Mouse (Mus musculus) myocyte (in vitro differentiated cells): Measurements from ENCODE around the gene Midn. TPM values are rescaled to one million over a fixed set of nuclear protein-coding genes. Genes with fewer than 3 reads are reported as not detected.
A peak's percentile ranks its signal among the peaks of the same experiment; 100 is the strongest.

Experiments
- H3K27me3 ChIP-seq: one replicate; pipeline ENCODE4 v1.6.1; 2011; ENCODE audit not compliant: control insufficient read depth, insufficient read depth, insufficient read length
- H3K36me3 ChIP-seq: one replicate; pipeline ENCODE4 v1.6.1; 2011; ENCODE audit not compliant: control insufficient read depth, insufficient read depth
- H3K4me2 ChIP-seq: one replicate; pipeline ENCODE4 v1.6.1; 2011; ENCODE audit warnings: low read depth, control low read depth
- H3K4me3 ChIP-seq: one replicate; pipeline ENCODE4 v1.5.1; 2011; ENCODE audit warnings: mild to moderate bottlenecking, control low read depth, moderate library complexity
- H3K79me2 ChIP-seq: one replicate; pipeline ENCODE4 v1.6.1; 2011; ENCODE audit not compliant: control insufficient read depth, insufficient read depth
- H3ac ChIP-seq: one replicate; pipeline ENCODE4 v1.6.1; 2011; ENCODE audit not compliant: control insufficient read depth, insufficient read length
- CEBPB ChIP-seq: IDR thresholded peaks from 2 replicates; pipeline ENCODE4 v1.6.1; 2011; ENCODE audit warnings: mild to moderate bottlenecking, moderate library complexity; ENCODE audit not compliant: poor library complexity, insufficient read depth, severe bottlenecking
- E2F4 ChIP-seq: IDR thresholded peaks from one replicate; pipeline ENCODE4 v1.6.1; 2011; ENCODE audit warnings: mild to moderate bottlenecking, control low read depth, moderate library complexity; ENCODE audit not compliant: insufficient read depth
- MAX ChIP-seq: IDR thresholded peaks from one replicate; pipeline ENCODE4 v1.6.1; 2011; ENCODE audit warnings: low read depth, mild to moderate bottlenecking, control low read depth
- MYOD1 ChIP-seq, 3 experiments: IDR thresholded peaks; one replicate each; pipeline ENCODE4 v1.6.1; 2011; ENCODE audit warnings: control low read depth in 2 of 3, low read depth in 2 of 3, mild to moderate bottlenecking in 2 of 3, moderate library complexity in 1 of 3; ENCODE audit not compliant: insufficient read length in 2 of 3, control insufficient read depth in 1 of 3
- MYOG ChIP-seq, 3 experiments: IDR thresholded peaks; one replicate each; pipeline ENCODE4 v1.6.1; 2011; ENCODE audit warnings: control low read depth in 2 of 3, low read depth in 2 of 3, mild to moderate bottlenecking in 2 of 3; ENCODE audit not compliant: insufficient read length in 2 of 3, control insufficient read depth in 1 of 3, insufficient read depth in 1 of 3
- POLR2A ChIP-seq: IDR thresholded peaks from one replicate; pipeline ENCODE4 v1.6.1; 2011; ENCODE audit warnings: low read depth, mild to moderate bottlenecking, control low read depth, moderate library complexity; ENCODE audit not compliant: insufficient read length
- POLR2AphosphoS2 ChIP-seq: IDR thresholded peaks from one replicate; pipeline ENCODE4 v1.6.1; 2011; ENCODE audit warnings: low read depth, control low read depth; ENCODE audit not compliant: insufficient read length
- REST ChIP-seq: IDR thresholded peaks from one replicate; pipeline ENCODE4 v1.6.1; 2011; ENCODE audit warnings: mild to moderate bottlenecking, control low read depth, moderate library complexity; ENCODE audit not compliant: insufficient read depth, insufficient read length
- SRF ChIP-seq: IDR thresholded peaks from one replicate; pipeline ENCODE4 v1.6.1; 2011; ENCODE audit warnings: low read depth; ENCODE audit not compliant: control insufficient read depth, insufficient read length
- TCF12 ChIP-seq: IDR thresholded peaks from one replicate; pipeline ENCODE4 v1.6.1; 2011; ENCODE audit warnings: mild to moderate bottlenecking, control low read depth; ENCODE audit not compliant: poor library complexity, insufficient read depth, severe bottlenecking
- TCF3 ChIP-seq: IDR thresholded peaks from one replicate; pipeline ENCODE4 v1.6.1; 2011; ENCODE audit warnings: low read depth, control low read depth; ENCODE audit not compliant: insufficient read length
- USF1 ChIP-seq: IDR thresholded peaks from one replicate; pipeline ENCODE4 v1.6.1; 2011; ENCODE audit warnings: low read depth, mild to moderate bottlenecking, control low read depth, moderate library complexity
- polyA plus RNA-seq: library from polyadenylated mRNA; unstranded; fragments of >200 nt; fragmentation: generic; extraction: Trizol; gene quantifications from one replicate; pipeline ENCODE4 v1.2.1, GENCODE M21; 2012; ENCODE audit warnings: missing spikeins

The Midn gene
- polyA plus RNA-seq, 1 experiment, result 131 TPM

GRCm38 (mm10) chr10:80121639-80122038, 26.4 kb upstream of the Midn start:
- H3K36me3 ChIP-seq, result peaks cover 11% of the 10 kb centered on the region

GRCm38 (mm10) chr10:80123932-80124562, 24.0 kb upstream of the Midn start:
- no peak overlapping the region for H3K4me3 ChIP-seq
- no peaks in the 10 kb centered on the region for H3K27me3 ChIP-seq
- H3ac ChIP-seq, result no peak overlapping the region
- TF ChIP-seq POLR2A (no peak), CEBPB (no peak), SRF (no peak), E2F4 (no peak), MYOD1 (IDR thresholded peaks at IDR 0.05; ENCODE audit: control insufficient read depth in 1 of 3, insufficient read length in 2 of 3, low read depth in 2 of 3) (no peak), MYOG (IDR thresholded peaks at IDR 0.05; ENCODE audit: control insufficient read depth in 1 of 3, insufficient read depth in 1 of 3, insufficient read length in 2 of 3, low read depth in 2 of 3) (no peak), USF1 (no peak), POLR2AphosphoS2 (no peak), TCF12 (no peak), REST (no peak), TCF3 (no peak), MAX (no peak)
- peaks cover 70% of the 10 kb centered on the region for H3K79me2 ChIP-seq
- H3K4me2 ChIP-seq, result no peak overlapping the region
- H3K36me3 ChIP-seq, result peaks cover 11% of the 10 kb centered on the region

More at GRCm38 (mm10) chr10:80121639-80122038, 26.4 kb upstream of the Midn start:
- Histone ChIP-seq H3ac (no peak overlapping the region), H3K27me3 (no peaks in the 10 kb centered on the region), H3K4me3 (no peak overlapping the region), H3K79me2 (peaks cover 89% of the 10 kb centered on the region), H3K4me2 (no peak overlapping the region)
- TF ChIP-seq TCF12 (no peak), POLR2AphosphoS2 (no peak), POLR2A (no peak), SRF (no peak), E2F4 (no peak), REST (no peak), USF1 (no peak), CEBPB (no peak), MYOD1 (IDR thresholded peaks at IDR 0.05; ENCODE audit: control insufficient read depth in 1 of 3, insufficient read length in 2 of 3, low read depth in 2 of 3) (no peak)

GRCm38 (mm10) chr10:80127920-80128319, 20.2 kb upstream of the Midn start:
- no peak overlapping the region for H3K4me2 ChIP-seq
- peaks cover 31% of the 10 kb centered on the region for H3K79me2 ChIP-seq
- no peaks in the 10 kb centered on the region for H3K27me3 ChIP-seq
- H3ac ChIP-seq, result no peak overlapping the region
- TF ChIP-seq POLR2AphosphoS2 (peak; percentile 8), USF1 (no peak)
- peaks cover 6% of the 10 kb centered on the region for H3K36me3 ChIP-seq
- no peak overlapping the region for H3K4me3 ChIP-seq

GRCm38 (mm10) chr10:80129846-80130245, 18.2 kb upstream of the Midn start:
- H3K4me3 ChIP-seq, result no peak overlapping the region
- H3K27me3 ChIP-seq, result no peaks in the 10 kb centered on the region
- TF ChIP-seq MYOD1 (IDR thresholded peaks at IDR 0.05; ENCODE audit: control insufficient read depth in 1 of 3, insufficient read length in 2 of 3, low read depth in 2 of 3) (no peak), E2F4 (no peak), POLR2A (no peak), TCF12 (no peak), USF1 (no peak)
- peaks cover 6% of the 10 kb centered on the region for H3K36me3 ChIP-seq
- H3K79me2 ChIP-seq, result peaks cover 12% of the 10 kb centered on the region
- H3K4me2 ChIP-seq, result no peak overlapping the region
- H3ac ChIP-seq, result no peak overlapping the region

GRCm38 (mm10) chr10:80130403-80131031, 17.6 kb upstream of the Midn start:
- no peak for TF ChIP-seq REST
- no peak for TF ChIP-seq MAX
- no peak for TF ChIP-seq MYOD1 (IDR thresholded peaks at IDR 0.05; ENCODE audit: control insufficient read depth in 1 of 3, insufficient read length in 2 of 3, low read depth in 2 of 3)
- no peak for TF ChIP-seq CEBPB
- TF ChIP-seq POLR2AphosphoS2, result no peak
- no peak for TF ChIP-seq E2F4
- TF ChIP-seq SRF, result no peak
- TF ChIP-seq USF1, result no peak
- TF ChIP-seq TCF12, result no peak
- TF ChIP-seq TCF3, result no peak
- TF ChIP-seq MYOG (IDR thresholded peaks at IDR 0.05; ENCODE audit: control insufficient read depth in 1 of 3, insufficient read depth in 1 of 3, insufficient read length in 2 of 3, low read depth in 2 of 3), result no peak
- TF ChIP-seq POLR2A, result no peak
- Histone ChIP-seq H3K4me2 (no peak overlapping the region), H3K79me2 (peaks cover 7% of the 10 kb centered on the region), H3K4me3 (no peak overlapping the region), H3K27me3 (no peaks in the 10 kb centered on the region), H3ac (no peak overlapping the region), H3K36me3 (peaks cover 6% of the 10 kb centered on the region)
